Mouse (Mus musculus): Measurements from ENCODE around the gene Prkcz. TPM values are rescaled to one million over a fixed set of nuclear protein-coding genes. Genes with fewer than 3 reads are reported as not detected.

Prkcz gene
- polyA plus RNA-seq (2014; fragmentation: Illumina TruSeq; extraction: RNeasy Lipid Tissue Mini Kit (QIAGEN cat#74804); ENCODE audit: low replicate concordance) = 10.2 TPM

GRCm38 (mm10) chr4:155361303-155361791 is at the start of gene Prkcz:
Gene Prkcz (minus strand): TSS chr4:155361361.

GRCm38 (mm10) chr4:155409058-155409776 is 48.1 kb upstream of the Prkcz start, which contains the start of gene Cfap74:
Gene Cfap74 (plus strand): TSS chr4:155409190.

DNA sequence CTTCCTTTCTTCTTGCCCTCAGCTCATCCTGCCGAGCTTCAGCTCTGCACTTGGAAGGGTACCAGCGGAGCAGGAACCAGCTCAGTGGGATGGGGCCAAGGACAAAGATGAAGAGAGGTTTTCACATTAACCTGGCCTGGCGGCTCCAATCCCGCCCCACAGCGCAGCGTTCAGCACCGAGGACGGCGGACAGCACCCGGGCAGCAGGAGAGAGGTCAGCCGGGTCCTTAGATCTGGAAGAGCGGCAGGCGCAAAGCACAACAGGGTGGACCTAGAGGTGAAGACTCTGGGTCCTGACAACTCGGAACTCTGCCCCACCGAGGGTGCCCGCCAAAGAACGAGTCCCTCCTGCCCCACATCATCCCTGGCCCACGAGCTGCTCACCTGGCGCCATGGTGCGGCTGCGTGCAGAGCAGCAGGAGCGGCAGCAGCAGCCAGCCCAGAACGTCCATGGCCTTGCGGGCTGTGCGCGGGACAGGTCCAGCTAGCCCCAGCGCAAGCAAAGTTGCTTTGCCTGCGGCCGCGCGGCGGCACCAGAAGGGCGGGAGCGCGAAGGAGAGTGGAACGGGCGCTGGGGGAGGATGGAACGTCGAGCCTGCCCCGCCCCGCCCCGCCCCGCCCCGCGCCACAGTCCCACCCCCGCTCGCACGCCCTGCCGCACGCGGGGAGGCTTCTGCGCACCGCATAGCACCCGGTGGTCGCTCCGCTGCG is 36.5 kb upstream of the Prkcz start, which contains the start of gene Gabrd:
TSS of gene Gabrd (minus strand) at position 602 of the 711 bp plus-strand sequence.

DNA sequence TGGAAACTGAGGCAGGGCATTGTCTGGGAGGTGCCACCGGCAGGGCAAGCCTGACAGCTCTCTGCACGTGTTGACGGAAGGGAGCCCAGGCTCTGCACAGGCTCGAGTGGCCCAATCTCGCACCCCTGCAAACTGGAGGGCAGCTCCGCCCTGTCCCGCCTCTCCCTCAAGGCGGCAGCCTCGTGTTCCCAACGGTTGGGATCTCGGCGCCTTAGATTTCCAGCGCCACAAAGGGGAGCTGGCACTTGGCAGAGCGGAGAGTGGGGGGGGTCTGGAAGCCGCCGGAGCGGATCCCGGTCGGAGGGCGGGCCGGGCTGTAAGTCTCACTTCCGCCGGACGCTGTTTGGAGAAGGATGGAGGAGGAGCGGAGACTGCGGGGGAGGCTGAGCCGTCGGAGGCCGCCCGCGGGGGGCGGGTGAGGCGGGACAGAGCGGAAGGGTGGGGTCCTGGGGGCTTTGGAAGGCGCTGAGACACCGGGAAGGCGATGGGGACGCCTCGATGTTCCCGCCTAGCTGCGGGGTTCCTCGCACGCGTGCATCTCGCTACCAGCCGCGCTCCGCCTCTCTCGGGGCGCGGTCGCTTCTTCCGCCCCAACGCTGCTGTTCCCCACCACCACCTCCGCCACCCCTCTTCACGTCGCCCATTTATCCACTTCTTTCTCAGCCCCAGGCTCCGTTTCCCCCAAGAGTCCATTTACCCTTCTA is 111.4 kb downstream of the Prkcz start, which contains the start of gene Faap20:
TSS of gene Faap20 (plus strand) at position 155 of the 704 bp plus-strand sequence.

DNA sequence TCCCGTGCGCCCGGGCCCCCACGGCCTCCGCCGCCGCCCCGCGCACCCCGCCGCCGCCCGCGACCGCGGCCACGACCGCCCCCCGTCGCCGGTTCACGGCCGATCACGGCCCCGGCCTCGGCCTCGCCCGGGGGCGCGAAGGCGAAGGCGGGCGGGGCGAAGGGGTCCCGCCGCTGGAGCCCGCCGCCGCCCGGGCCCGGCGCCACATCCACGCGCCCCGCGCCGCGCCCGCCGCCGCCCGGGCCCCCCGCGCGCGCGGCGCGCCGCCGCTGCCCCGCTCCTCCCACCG is 138.7 kb downstream of the Prkcz start, which contains the start of gene Ski:
TSS of gene Ski (minus strand) at position 41 of the 289 bp plus-strand sequence.

Other genes starting within 250 kb of the Prkcz start
- gene Ski, start 138.8 kb downstream of the Prkcz start, polyA plus RNA-seq (2014; fragmentation: Illumina TruSeq; extraction: RNeasy Lipid Tissue Mini Kit (QIAGEN cat#74804); ENCODE audit: low replicate concordance) = 33.6 TPM
- gene Faap20, start 111.6 kb downstream of the Prkcz start, polyA plus RNA-seq (2014; fragmentation: Illumina TruSeq; extraction: RNeasy Lipid Tissue Mini Kit (QIAGEN cat#74804); ENCODE audit: low replicate concordance) = not detected
- not detected for gene Gabrd, start 36.8 kb upstream of the Prkcz start, polyA plus RNA-seq (2014; fragmentation: Illumina TruSeq; extraction: RNeasy Lipid Tissue Mini Kit (QIAGEN cat#74804); ENCODE audit: low replicate concordance)
- gene Cfap74, start 47.8 kb upstream of the Prkcz start, polyA plus RNA-seq (2014; fragmentation: Illumina TruSeq; extraction: RNeasy Lipid Tissue Mini Kit (QIAGEN cat#74804); ENCODE audit: low replicate concordance) = 0.67 TPM
- gene Tmem52, start 107.8 kb upstream of the Prkcz start, polyA plus RNA-seq (2014; fragmentation: Illumina TruSeq; extraction: RNeasy Lipid Tissue Mini Kit (QIAGEN cat#74804); ENCODE audit: low replicate concordance) = not detected
- 317 TPM for gene Gnb1, start 130.0 kb upstream of the Prkcz start, polyA plus RNA-seq (2014; fragmentation: Illumina TruSeq; extraction: RNeasy Lipid Tissue Mini Kit (QIAGEN cat#74804); ENCODE audit: low replicate concordance)
- gene Nadk, start 201.0 kb upstream of the Prkcz start, polyA plus RNA-seq (2014; fragmentation: Illumina TruSeq; extraction: RNeasy Lipid Tissue Mini Kit (QIAGEN cat#74804); ENCODE audit: low replicate concordance) = 48.7 TPM
- gene Slc35e2, start 240.1 kb upstream of the Prkcz start, polyA plus RNA-seq (2014; fragmentation: Illumina TruSeq; extraction: RNeasy Lipid Tissue Mini Kit (QIAGEN cat#74804); ENCODE audit: low replicate concordance) = 39.8 TPM